16 mouse cellular contexts compared by ENCODE assay signal in genomic region chr8:6132243-6132751, GRCm38 (mm10).
DNase-seq lines count a peak whose midpoint lies in the region; ATAC-seq lines count a peak whose summit lies in the region.
"Had no signal": no experiment of that assay in that cellular context is flagged by ENCODE, and none has a peak within 500 bp of the region (broad histone marks: within the 10 kb centered on the region; RNA-seq: fewer than 3 reads in every experiment).

No protein-coding gene starts in this region.

- ATAC-seq in hindbrain, embryonic 14.5 days (ENCODE audit: low FRiP score) = peak; percentile 87
- peak; percentile 72; the same call in 1 of the 2 replicates for ATAC-seq in neural tube, embryonic 14.5 days (ENCODE audit: low read depth)
- ATAC-seq in liver, embryonic 11.5 days (replicated peaks; ENCODE audit: low FRiP score) = no peak

- DNase-seq in frontal cortex, postnatal 36 days (ENCODE audit: low spot score in 2 of 2) = peak; percentile 3 to 13
- DNase-seq in frontal cortex, postnatal 25 days (ENCODE audit: low spot score in 2 of 2) = no peak
- DNase-seq in embryo, embryonic 11 days = peak; percentile 42
- no peak for DNase-seq in hindbrain, embryonic 14.5 days (ENCODE audit: low spot score)
- DNase-seq in thymus, postnatal 10 days (ENCODE audit: low spot score in 2 of 2) = no peak
- DNase-seq in lung, postnatal 10 days = no peak
- DNase-seq in liver, embryonic 11.5 days (ENCODE audit: low spot score) = no peak
- DNase-seq: adrenal gland, postnatal 10 days; cerebellum, adult 2 months; kidney, postnatal 25 days; spleen, adult 18-20 months; thymus, postnatal 36 days had no signal

- H3K9ac ChIP-seq in hindbrain, embryonic 14.5 days = no peak overlapping the region
- no peak overlapping the region for H3K9ac ChIP-seq in neural tube, embryonic 14.5 days (replicated peaks; ENCODE audit: low read depth, low read length)
- no peak overlapping the region for H3K9ac ChIP-seq in liver, embryonic 11.5 days (ENCODE audit: low read depth, low read length)
- H3K9ac ChIP-seq: lung, embryonic 15.5 days had no signal

- no peaks in the 10 kb centered on the region for H3K36me3 ChIP-seq in hindbrain, embryonic 14.5 days (replicated peaks; ENCODE audit: control insufficient read depth, insufficient read depth)
- no peaks in the 10 kb centered on the region for H3K36me3 ChIP-seq in neural tube, embryonic 14.5 days (ENCODE audit: control insufficient read depth, insufficient read depth, low read length)
- no peaks in the 10 kb centered on the region for H3K36me3 ChIP-seq in liver, embryonic 11.5 days (ENCODE audit: control insufficient read depth, insufficient read depth, low read length)
- H3K36me3 ChIP-seq: lung, embryonic 15.5 days had no signal

- no peak overlapping the region for H3K4me2 ChIP-seq in hindbrain, embryonic 14.5 days (replicated peaks)
- no peak overlapping the region for H3K4me2 ChIP-seq in neural tube, embryonic 14.5 days (ENCODE audit: low read depth, low read length)
- no peak overlapping the region for H3K4me2 ChIP-seq in liver, embryonic 11.5 days
- H3K4me2 ChIP-seq: lung, embryonic 15.5 days had no signal

- 12% methylated on average over 3 of the region's 3 CpGs for WGBS in hindbrain, embryonic 14.5 days
- WGBS in neural tube, embryonic 14.5 days = 19% methylated on average over 3 of the region's 3 CpGs
- 54% methylated on average over 3 of the region's 3 CpGs for WGBS in liver, embryonic 11.5 days

- H3K4me3 ChIP-seq in hindbrain, embryonic 14.5 days (replicated peaks; ENCODE audit: low read length) = no peak overlapping the region
- no peak overlapping the region for H3K4me3 ChIP-seq in neural tube, embryonic 14.5 days (ENCODE audit: low read depth, low read length)
- H3K4me3 ChIP-seq in liver, embryonic 11.5 days (ENCODE audit: low read depth, low read length) = no peak overlapping the region
- H3K4me3 ChIP-seq: erythroblast, embryonic 14.5 days; lung, embryonic 15.5 days; myocyte had no signal

- no peaks in the 10 kb centered on the region for H3K27me3 ChIP-seq in hindbrain, embryonic 14.5 days (ENCODE audit: control insufficient read depth, insufficient read depth, low read length)
- no peaks in the 10 kb centered on the region for H3K27me3 ChIP-seq in neural tube, embryonic 14.5 days (ENCODE audit: control insufficient read depth, insufficient read depth, low read length)
- H3K27me3 ChIP-seq in liver, embryonic 11.5 days (replicated peaks; ENCODE audit: control insufficient read depth, insufficient read depth, low read length) = no peaks in the 10 kb centered on the region
- H3K27me3 ChIP-seq: lung, embryonic 15.5 days had no signal

- H3K9me3 ChIP-seq in hindbrain, embryonic 14.5 days (ENCODE audit: control insufficient read depth, low read length) = 0 out of 2 replicates have a peak, but pooled peaks cover 3% of the 10 kb centered on the region
- H3K9me3 ChIP-seq in neural tube, embryonic 14.5 days (ENCODE audit: control insufficient read depth, low read length) = no peaks in the 10 kb centered on the region
- no peaks in the 10 kb centered on the region for H3K9me3 ChIP-seq in liver, embryonic 11.5 days (ENCODE audit: control insufficient read depth, low read length)
- H3K9me3 ChIP-seq: lung, embryonic 15.5 days had no signal

- H3K4me1 ChIP-seq in hindbrain, embryonic 14.5 days (replicated peaks; ENCODE audit: control insufficient read depth, insufficient read depth, low read length) = 0 out of 2 replicates have a peak, but pooled peaks cover 4% of the 10 kb centered on the region
- no peaks in the 10 kb centered on the region for H3K4me1 ChIP-seq in neural tube, embryonic 14.5 days (ENCODE audit: control insufficient read depth, insufficient read depth, low read length)
- H3K4me1 ChIP-seq in liver, embryonic 11.5 days (replicated peaks; ENCODE audit: control insufficient read depth, insufficient read depth, low read length) = no peaks in the 10 kb centered on the region
- H3K4me1 ChIP-seq: lung, embryonic 15.5 days had no signal

- no peak overlapping the region for H3K27ac ChIP-seq in hindbrain, embryonic 14.5 days
- no peak overlapping the region for H3K27ac ChIP-seq in neural tube, embryonic 14.5 days (ENCODE audit: low read depth, low read length)
- H3K27ac ChIP-seq in liver, embryonic 11.5 days (ENCODE audit: low read depth, low read length) = no peak overlapping the region
- H3K27ac ChIP-seq: lung, embryonic 15.5 days had no signal

Comparison
In these comparisons a context has a peak if more than half of its experiments do, and no peak if none do; other contexts are left out.
1. DNase-seq: peak in frontal cortex, postnatal 36 days (2 of 2) and embryo, embryonic 11 days (single experiment); none in frontal cortex, postnatal 25 days (0 of 2), hindbrain, embryonic 14.5 days (single experiment), thymus, postnatal 10 days (0 of 2), lung, postnatal 10 days (single experiment) and liver, embryonic 11.5 days (single experiment).